Mouse (Mus musculus) common myeloid progenitor, adult 5-6 weeks (primary cell): ENCODE measurements around the gene Olfr1224-ps1. TPM values are rescaled to one million over a fixed set of nuclear protein-coding genes. Genes with fewer than 3 reads are reported as not detected.
A peak's percentile ranks its signal among the peaks of the same experiment; 100 is the strongest.
"Not testable (repeated sequence)": the region's sequence is repeated elsewhere in the genome, so short reads cannot be mapped to it uniquely, and the experiment has no call there.

Source experiments
- ATAC-seq: replicated peaks from 2 replicates; pipeline ENCODE4 v1.8.0; 2016; ENCODE audit warnings: low read depth, mild to moderate bottlenecking, moderate TSS enrichment, inconsistent platforms; ENCODE audit not compliant: poor library complexity, severe bottlenecking
- total RNA-seq: library from RNA; stranded (forward); fragments of 200-1000, 187-1606 nt; gene quantifications from 2 replicates; pipeline ENCODE4 v1.2.3, GENCODE M21; 2017

Olfr1224-ps1 gene
- total RNA-seq: not detected in 2 replicates

GRCm38 (mm10) chr2:89163991-89164390 is at the start of gene Olfr1224-ps1:
Gene Olfr1224-ps1 (minus strand): TSS chr2:89164091.
- ATAC-seq: not testable (repeated sequence)

- ATAC-seq: no peak
Measured at GRCm38 (mm10) chr2:89199948-89200347, 36.1 kb upstream of the Olfr1224-ps1 start, which contains the start of gene Olfr1226. Gene Olfr1226 (minus strand): TSS chr2:89200048.

GRCm38 (mm10) chr2:89196325-89196982 is 32.6 kb upstream of the Olfr1224-ps1 start:
- peak; percentile 42; the same call in 1 of the 2 replicates for ATAC-seq

- ATAC-seq: no peak
Measured at GRCm38 (mm10) chr2:89174569-89174968, 10.7 kb upstream of the Olfr1224-ps1 start, which contains the start of gene Olfr1225. Gene Olfr1225 (minus strand): TSS chr2:89174669.

GRCm38 (mm10) chr2:89164711-89165110 is 820 bp upstream of the Olfr1224-ps1 start:
- not testable (repeated sequence) for ATAC-seq

GRCm38 (mm10) chr2:89151460-89151859 is 12.4 kb downstream of the Olfr1224-ps1 start, which contains the start of gene Olfr1223:
Gene Olfr1223 (minus strand): TSS chr2:89151560.
- ATAC-seq: no peak

GRCm38 (mm10) chr2:89132954-89133353 is 30.9 kb downstream of the Olfr1224-ps1 start, which contains the start of gene Olfr1222:
Gene Olfr1222 (minus strand): TSS chr2:89133054.
- no peak for ATAC-seq

GRCm38 (mm10) chr2:89117183-89117582 is 46.7 kb downstream of the Olfr1224-ps1 start, which contains the start of gene Olfr1221:
Gene Olfr1221 (minus strand): TSS chr2:89117283.
- ATAC-seq: no peak

GRCm38 (mm10) chr2:89106735-89107134 is 57.2 kb downstream of the Olfr1224-ps1 start, which contains the start of gene Olfr1220:
Gene Olfr1220 (minus strand): TSS chr2:89106835.
- ATAC-seq: no peak

GRCm38 (mm10) chr2:89105651-89106050 is 58.2 kb downstream of the Olfr1224-ps1 start:
- no peak for ATAC-seq

Other genes starting within 250 kb of the Olfr1224-ps1 start
- not detected in 2 replicates for gene Olfr1209, start 248.9 kb downstream of the Olfr1224-ps1 start, total RNA-seq
- gene Olfr1211, start 226.0 kb downstream of the Olfr1224-ps1 start, total RNA-seq: not detected in 2 replicates
- gene Olfr1212, start 210.1 kb downstream of the Olfr1224-ps1 start, total RNA-seq: not detected in 2 replicates
- not detected in 2 replicates for gene Gm13762, start 183.8 kb downstream of the Olfr1224-ps1 start, total RNA-seq
- not detected in 2 replicates for gene Olfr1214, start 171.4 kb downstream of the Olfr1224-ps1 start, total RNA-seq
- not detected in 2 replicates for gene Olfr1215, start 157.1 kb downstream of the Olfr1224-ps1 start, total RNA-seq
- gene Olfr1216, start 145.8 kb downstream of the Olfr1224-ps1 start, total RNA-seq: not detected in 2 replicates
- gene Olfr1217, start 132.0 kb downstream of the Olfr1224-ps1 start, total RNA-seq: not detected in 2 replicates
- not detected in 2 replicates for gene Olfr1218, start 102.9 kb downstream of the Olfr1224-ps1 start, total RNA-seq
- not detected in 2 replicates for gene Olfr1219, start 80.6 kb downstream of the Olfr1224-ps1 start, total RNA-seq
- not detected in 2 replicates for gene Olfr1220, start 57.3 kb downstream of the Olfr1224-ps1 start, total RNA-seq
- not detected in 2 replicates for gene Olfr1221, start 46.8 kb downstream of the Olfr1224-ps1 start, total RNA-seq
- not detected in 2 replicates for gene Olfr1222, start 31.0 kb downstream of the Olfr1224-ps1 start, total RNA-seq
- gene Olfr1223, start 12.5 kb downstream of the Olfr1224-ps1 start, total RNA-seq: not detected in 2 replicates
- not detected in 2 replicates for gene Olfr1225, start 10.6 kb upstream of the Olfr1224-ps1 start, total RNA-seq
- not detected in 2 replicates for gene Olfr1226, start 36.0 kb upstream of the Olfr1224-ps1 start, total RNA-seq
- gene Olfr1228, start 90.0 kb upstream of the Olfr1224-ps1 start, total RNA-seq: not detected in 2 replicates
- not detected in 2 replicates for gene Olfr1229, start 123.9 kb upstream of the Olfr1224-ps1 start, total RNA-seq
- not detected in 2 replicates for gene Olfr1230, start 133.2 kb upstream of the Olfr1224-ps1 start, total RNA-seq
- gene Olfr1231, start 143.0 kb upstream of the Olfr1224-ps1 start, total RNA-seq: not detected in 2 replicates
- gene Olfr1232, start 165.6 kb upstream of the Olfr1224-ps1 start, total RNA-seq: not detected in 2 replicates
- gene Olfr1233, start 178.3 kb upstream of the Olfr1224-ps1 start, total RNA-seq: not detected in 2 replicates
- not detected in 2 replicates for gene Olfr1234, start 200.8 kb upstream of the Olfr1224-ps1 start, total RNA-seq
- not detected in 2 replicates for gene Olfr1238, start 245.6 kb upstream of the Olfr1224-ps1 start, total RNA-seq